Mouse (Mus musculus): ENCODE results near the gene Nr0b2. TPM values are rescaled to one million over a fixed set of nuclear protein-coding genes. Genes with fewer than 3 reads are reported as not detected.
A peak's percentile ranks its signal among the peaks of the same experiment; 100 is the strongest.

The Nr0b2 gene
- total and polyA plus RNA-seq, 3 experiments: 0.04 TPM; not detected in 2

GRCm38 (mm10) chr4:133584059-133584951, 31.1 kb downstream of the Nr0b2 start, which contains the start of gene Gpn2:
Gpn2 (plus strand) TSS chr4:133584362.
- Histone ChIP-seq H3K4me1 (ENCODE audit: insufficient read depth, low read depth, low read length) (peaks cover 42% of the 10 kb centered on the region), H3K27me3 (ENCODE audit: insufficient read depth, low read length) (no peaks in the 10 kb centered on the region), H3K4me3 (ENCODE audit: low read depth, low read length) (peak within 1 kb of the TSS; percentile 99), H3K9me3 (replicated peaks) (no peaks in the 10 kb centered on the region), H3K36me3 (replicated peaks) (peaks cover 84% of the 10 kb centered on the region)
- peak; percentile 76 for ATAC-seq (ENCODE audit: extremely low read depth, insufficient number of reproducible peaks, low FRiP score, poor library complexity, severe bottlenecking)
- TF ChIP-seq CTCF (IDR thresholded peaks at IDR 0.05; ENCODE audit: low read depth, low read length) (no peak), GATA1 (IDR thresholded peaks at IDR 0.05; ENCODE audit: borderline replicate concordance, low read length) (no peak), POLR2AphosphoS5 (IDR thresholded peaks at IDR 0.05; ENCODE audit: insufficient replicate concordance, low read depth, low read length) (no peak), TAL1 (conservative IDR thresholded peaks at IDR 0.05; ENCODE audit: low read depth, low read length) (no peak), GATA2 (IDR thresholded peaks at IDR 0.05; ENCODE audit: borderline replicate concordance, low read depth, low read length) (no peak)
- peak; percentile 88 for DNase-seq (ENCODE audit: low spot score)

GRCm38 (mm10) chr4:133592570-133592969, 39.4 kb downstream of the Nr0b2 start:
- H3K27me3 ChIP-seq (ENCODE audit: insufficient read depth, low read length): no peaks in the 10 kb centered on the region
- peaks cover 66% of the 10 kb centered on the region for H3K36me3 ChIP-seq (replicated peaks)
- peak; percentile 49 for DNase-seq (ENCODE audit: low spot score)
- H3K9me3 ChIP-seq (replicated peaks): no peaks in the 10 kb centered on the region
- no peak for ATAC-seq (ENCODE audit: extremely low read depth, insufficient number of reproducible peaks, low FRiP score, poor library complexity, severe bottlenecking)
- no peak overlapping the region for H3K4me3 ChIP-seq (ENCODE audit: low read depth, low read length)
- peaks cover 3% of the 10 kb centered on the region; the same call in 1 of the 2 replicates for H3K4me1 ChIP-seq (ENCODE audit: insufficient read depth, low read depth, low read length)
- TF ChIP-seq GATA1 (IDR thresholded peaks at IDR 0.05; ENCODE audit: borderline replicate concordance, low read length): no peak
- no peak for TF ChIP-seq GATA2 (IDR thresholded peaks at IDR 0.05; ENCODE audit: borderline replicate concordance, low read depth, low read length)
- TF ChIP-seq TAL1 (conservative IDR thresholded peaks at IDR 0.05; ENCODE audit: low read depth, low read length): no peak
- TF ChIP-seq CTCF (IDR thresholded peaks at IDR 0.05; ENCODE audit: low read depth, low read length): peak; percentile 63
- no peak for TF ChIP-seq POLR2AphosphoS5 (IDR thresholded peaks at IDR 0.05; ENCODE audit: insufficient replicate concordance, low read depth, low read length)

- ATAC-seq (ENCODE audit: extremely low read depth, insufficient number of reproducible peaks, low FRiP score, poor library complexity, severe bottlenecking) (no peak), DNase-seq (ENCODE audit: low spot score) (no peak)
- H3K4me1 ChIP-seq (ENCODE audit: insufficient read depth, low read depth, low read length): peaks cover 22% of the 10 kb centered on the region
These were observed 42.4 kb downstream of the Nr0b2 start for GRCm38 (mm10) chr4:133595538-133595937.

GRCm38 (mm10) chr4:133596084-133596483, 42.9 kb downstream of the Nr0b2 start:
- Histone ChIP-seq H3K27me3 (ENCODE audit: insufficient read depth, low read length) (peaks cover 17% of the 10 kb centered on the region), H3K36me3 (replicated peaks) (peaks cover 31% of the 10 kb centered on the region), H3K9me3 (replicated peaks) (no peaks in the 10 kb centered on the region), H3K4me1 (ENCODE audit: insufficient read depth, low read depth, low read length) (peaks cover 22% of the 10 kb centered on the region), H3K4me3 (ENCODE audit: low read depth, low read length) (no peak overlapping the region)
- TF ChIP-seq TAL1 (conservative IDR thresholded peaks at IDR 0.05; ENCODE audit: low read depth, low read length) (no peak), POLR2AphosphoS5 (IDR thresholded peaks at IDR 0.05; ENCODE audit: insufficient replicate concordance, low read depth, low read length) (no peak), GATA1 (IDR thresholded peaks at IDR 0.05; ENCODE audit: borderline replicate concordance, low read length) (no peak), CTCF (IDR thresholded peaks at IDR 0.05; ENCODE audit: low read depth, low read length) (no peak), GATA2 (IDR thresholded peaks at IDR 0.05; ENCODE audit: borderline replicate concordance, low read depth, low read length) (no peak)
- ATAC-seq (ENCODE audit: extremely low read depth, insufficient number of reproducible peaks, low FRiP score, poor library complexity, severe bottlenecking): no peak
- DNase-seq (ENCODE audit: low spot score): no peak

More at GRCm38 (mm10) chr4:133595538-133595937, 42.4 kb downstream of the Nr0b2 start:
- Histone ChIP-seq H3K27me3 (ENCODE audit: insufficient read depth, low read length) (peaks cover 17% of the 10 kb centered on the region), H3K36me3 (replicated peaks) (peaks cover 36% of the 10 kb centered on the region), H3K9me3 (replicated peaks) (no peaks in the 10 kb centered on the region), H3K4me3 (ENCODE audit: low read depth, low read length) (no peak overlapping the region)
- TF ChIP-seq CTCF (IDR thresholded peaks at IDR 0.05; ENCODE audit: low read depth, low read length) (no peak), GATA2 (IDR thresholded peaks at IDR 0.05; ENCODE audit: borderline replicate concordance, low read depth, low read length) (no peak), GATA1 (IDR thresholded peaks at IDR 0.05; ENCODE audit: borderline replicate concordance, low read length) (no peak), POLR2AphosphoS5 (IDR thresholded peaks at IDR 0.05; ENCODE audit: insufficient replicate concordance, low read depth, low read length) (no peak), TAL1 (conservative IDR thresholded peaks at IDR 0.05; ENCODE audit: low read depth, low read length) (no peak)

GRCm38 (mm10) chr4:133598616-133599015, 45.4 kb downstream of the Nr0b2 start:
- no peak overlapping the region for H3K4me3 ChIP-seq (ENCODE audit: low read depth, low read length)

GRCm38 (mm10) chr4:133599116-133599515, 45.9 kb downstream of the Nr0b2 start:
- Histone ChIP-seq H3K9me3 (replicated peaks) (no peaks in the 10 kb centered on the region), H3K36me3 (replicated peaks) (peaks cover 9% of the 10 kb centered on the region), H3K4me1 (ENCODE audit: insufficient read depth, low read depth, low read length) (peaks cover 19% of the 10 kb centered on the region), H3K27me3 (ENCODE audit: insufficient read depth, low read length) (peaks cover 21% of the 10 kb centered on the region), H3K4me3 (ENCODE audit: low read depth, low read length) (peak overlapping the region; percentile 67)
- ATAC-seq (ENCODE audit: extremely low read depth, insufficient number of reproducible peaks, low FRiP score, poor library complexity, severe bottlenecking): no peak
- TF ChIP-seq CTCF (IDR thresholded peaks at IDR 0.05; ENCODE audit: low read depth, low read length) (no peak), TAL1 (conservative IDR thresholded peaks at IDR 0.05; ENCODE audit: low read depth, low read length) (no peak), POLR2AphosphoS5 (IDR thresholded peaks at IDR 0.05; ENCODE audit: insufficient replicate concordance, low read depth, low read length) (no peak), GATA1 (IDR thresholded peaks at IDR 0.05; ENCODE audit: borderline replicate concordance, low read length) (no peak), GATA2 (IDR thresholded peaks at IDR 0.05; ENCODE audit: borderline replicate concordance, low read depth, low read length) (no peak)
- DNase-seq (ENCODE audit: low spot score): no peak

More at GRCm38 (mm10) chr4:133598616-133599015, 45.4 kb downstream of the Nr0b2 start:
- Histone ChIP-seq H3K36me3 (replicated peaks) (peaks cover 9% of the 10 kb centered on the region), H3K4me1 (ENCODE audit: insufficient read depth, low read depth, low read length) (peaks cover 19% of the 10 kb centered on the region), H3K9me3 (replicated peaks) (no peaks in the 10 kb centered on the region), H3K27me3 (ENCODE audit: insufficient read depth, low read length) (peaks cover 21% of the 10 kb centered on the region)
- DNase-seq (ENCODE audit: low spot score) (no peak), ATAC-seq (ENCODE audit: extremely low read depth, insufficient number of reproducible peaks, low FRiP score, poor library complexity, severe bottlenecking) (no peak)
- TF ChIP-seq GATA1 (IDR thresholded peaks at IDR 0.05; ENCODE audit: borderline replicate concordance, low read length): no peak
- no peak for TF ChIP-seq TAL1 (conservative IDR thresholded peaks at IDR 0.05; ENCODE audit: low read depth, low read length)
- TF ChIP-seq CTCF (IDR thresholded peaks at IDR 0.05; ENCODE audit: low read depth, low read length): no peak
- no peak for TF ChIP-seq GATA2 (IDR thresholded peaks at IDR 0.05; ENCODE audit: borderline replicate concordance, low read depth, low read length)
- no peak for TF ChIP-seq POLR2AphosphoS5 (IDR thresholded peaks at IDR 0.05; ENCODE audit: insufficient replicate concordance, low read depth, low read length)
